Mouse (Mus musculus) liver, embryonic 13.5 days (tissue): ENCODE measurements around the gene Rubcn. TPM values are rescaled to one million over a fixed set of nuclear protein-coding genes. Genes with fewer than 3 reads are reported as not detected.
"Not testable (repeated sequence)": the region's sequence is repeated elsewhere in the genome, so short reads cannot be mapped to it uniquely, and the experiment has no call there.

Experiments used
- ATAC-seq: fragments of 200-750 bp; cut with Nextera tagmentation; 2 replicates; pipeline ENCODE4 v1.8.0; 2017; ENCODE audit warnings: low read depth, mild to moderate bottlenecking, moderate number of reproducible peaks, moderate library complexity
- DNase-seq: peaks from one replicate; pipeline ENCODE4 v3.0.0; 2022
- H3K27ac ChIP-seq: fragments of 300-500 bp; sonication (generic); 2 replicates; pipeline ENCODE4 v1.5.1; 2015; ENCODE audit warnings: moderate library complexity, mild to moderate bottlenecking, inconsistent platforms
- H3K27me3 ChIP-seq: fragments of 300-500 bp; sonication (generic); 2 replicates; pipeline ENCODE4 v1.6.1; 2015; ENCODE audit warnings: mild to moderate bottlenecking, inconsistent platforms
- H3K36me3 ChIP-seq: fragments of 300-500 bp; sonication (generic); 2 replicates; pipeline ENCODE4 v1.6.1; 2015; ENCODE audit warnings: mild to moderate bottlenecking, inconsistent platforms
- H3K4me1 ChIP-seq: fragments of 300-500 bp; sonication (generic); replicated peaks from 2 replicates; pipeline ENCODE4 v1.6.1; 2015; ENCODE audit warnings: inconsistent platforms
- H3K4me2 ChIP-seq: fragments of 300-500 bp; sonication (generic); 2 replicates; pipeline ENCODE4 v1.6.1; 2015; ENCODE audit warnings: inconsistent platforms, mild to moderate bottlenecking, moderate library complexity
- H3K4me3 ChIP-seq: fragments of 300-500 bp; sonication (generic); replicated peaks from 2 replicates; pipeline ENCODE4 v1.5.1; 2015; ENCODE audit warnings: mild to moderate bottlenecking, inconsistent platforms
- H3K9ac ChIP-seq: fragments of 300-500 bp; sonication (generic); 2 replicates; pipeline ENCODE4 v1.6.1; 2015; ENCODE audit warnings: mild to moderate bottlenecking, inconsistent platforms
- H3K9me3 ChIP-seq: fragments of 300-500 bp; sonication (generic); replicated peaks from 2 replicates; pipeline ENCODE4 v1.6.1; 2016; ENCODE audit warnings: inconsistent platforms
- WGBS: fragments of 180-500 bp; shearing (Covaris S2); methylation state at CpG from one replicate; pipeline ENCODE4 v1.1.7; 2015; ENCODE audit not compliant: insufficient replicate concordance; 5-methylcytosine and 5-hydroxymethylcytosine counted together
- polyA plus RNA-seq: library from polyadenylated mRNA; unstranded; fragments of >200 nt; fragmentation: Nextera tagmentation; extraction: Ambion mirVana; gene quantifications from 2 replicates; pipeline ENCODE4 v1.2.1, GENCODE M21; 2015

Gene Rubcn
- polyA plus RNA-seq, 1 experiment from 2014 or later = 4.3 TPM

DNA sequence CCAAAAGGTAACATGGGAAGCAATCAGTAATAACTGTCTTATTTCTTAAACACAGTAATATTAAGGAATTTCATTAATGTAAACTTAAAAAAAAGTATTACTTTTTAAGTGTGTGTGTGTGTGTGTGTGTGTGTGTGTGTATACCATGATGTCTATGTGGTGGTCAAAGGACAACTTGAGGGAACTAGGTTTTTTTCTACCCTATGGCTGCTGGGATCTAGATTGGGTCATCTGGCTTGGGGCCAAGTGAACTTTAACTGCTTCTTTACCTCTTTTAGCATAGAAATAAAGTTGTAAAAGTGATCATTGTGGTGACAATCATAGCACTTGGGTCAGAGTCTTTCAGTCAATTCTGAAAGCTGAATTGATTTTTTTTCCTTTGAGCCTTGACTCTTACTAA, 18.6 kb upstream of the Rubcn start:
- no peak for DNase-seq
- no peak overlapping the region for H3K4me3 ChIP-seq
- no peak for ATAC-seq
- no peak overlapping the region for H3K9ac ChIP-seq
- no peak overlapping the region for H3K27ac ChIP-seq
- peaks cover 3% of the 10 kb centered on the region for H3K4me1 ChIP-seq
- H3K27me3 ChIP-seq = no peaks in the 10 kb centered on the region
- peaks cover 42% of the 10 kb centered on the region for H3K36me3 ChIP-seq
- no peak overlapping the region for H3K4me2 ChIP-seq
- H3K9me3 ChIP-seq = no peaks in the 10 kb centered on the region

DNA sequence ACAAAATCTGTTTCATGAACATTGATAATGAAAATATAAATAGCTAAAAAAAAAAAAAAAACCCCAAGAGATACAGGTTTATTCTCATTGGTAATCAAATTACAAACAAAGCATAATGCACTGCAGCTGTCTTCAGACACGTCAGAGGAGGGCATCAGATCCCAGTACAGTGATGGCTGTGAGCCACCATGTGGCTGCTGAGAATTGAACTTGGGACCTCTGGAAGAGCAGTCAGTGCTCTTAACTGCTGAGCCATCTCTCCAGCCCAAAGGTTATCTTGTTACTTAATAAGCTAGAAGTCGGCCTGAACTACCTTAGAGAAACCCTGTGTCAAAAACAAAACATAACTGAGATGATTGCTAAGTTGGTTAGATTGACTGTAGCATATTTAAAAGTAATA, 12.3 kb upstream of the Rubcn start:
- 53% methylated on average over 2 of the region's 2 CpGs for WGBS
- H3K4me1 ChIP-seq = no peaks in the 10 kb centered on the region
- H3K9me3 ChIP-seq = no peaks in the 10 kb centered on the region
- no peak for DNase-seq
- H3K4me3 ChIP-seq = no peak overlapping the region
- no peaks in the 10 kb centered on the region for H3K27me3 ChIP-seq
- ATAC-seq = no peak
- no peak overlapping the region for H3K4me2 ChIP-seq
- no peak overlapping the region for H3K27ac ChIP-seq
- no peak overlapping the region for H3K9ac ChIP-seq
- H3K36me3 ChIP-seq = peaks cover 31% of the 10 kb centered on the region

DNA sequence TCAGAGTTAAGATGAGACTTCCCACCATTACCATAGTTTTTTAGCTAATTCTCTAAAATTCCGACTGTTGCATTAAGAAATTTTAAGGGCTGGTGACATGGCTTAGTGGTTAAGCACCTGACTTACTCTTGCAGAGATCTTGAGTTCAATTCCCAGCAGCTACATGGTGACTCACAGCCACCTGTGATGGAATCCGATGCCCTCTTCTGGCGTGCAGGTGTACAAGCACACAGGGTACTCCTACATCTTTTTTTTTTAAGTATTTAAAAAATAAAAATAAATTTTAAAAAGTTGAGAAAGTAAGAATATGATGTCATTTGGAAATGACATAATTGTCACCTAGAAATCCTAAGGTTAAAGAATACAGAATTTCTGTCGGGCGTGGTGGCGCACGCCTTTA, 10.4 kb upstream of the Rubcn start:
- Histone ChIP-seq H3K4me1 (no peaks in the 10 kb centered on the region), H3K36me3 (peaks cover 20% of the 10 kb centered on the region), H3K27me3 (no peaks in the 10 kb centered on the region), H3K9ac (no peak overlapping the region), H3K9me3 (no peaks in the 10 kb centered on the region), H3K27ac (no peak overlapping the region), H3K4me3 (no peak overlapping the region), H3K4me2 (no peak overlapping the region)
- ATAC-seq (no peak), DNase-seq (no peak)
- 80% methylated on average over 7 of the region's 7 CpGs for WGBS

DNA sequence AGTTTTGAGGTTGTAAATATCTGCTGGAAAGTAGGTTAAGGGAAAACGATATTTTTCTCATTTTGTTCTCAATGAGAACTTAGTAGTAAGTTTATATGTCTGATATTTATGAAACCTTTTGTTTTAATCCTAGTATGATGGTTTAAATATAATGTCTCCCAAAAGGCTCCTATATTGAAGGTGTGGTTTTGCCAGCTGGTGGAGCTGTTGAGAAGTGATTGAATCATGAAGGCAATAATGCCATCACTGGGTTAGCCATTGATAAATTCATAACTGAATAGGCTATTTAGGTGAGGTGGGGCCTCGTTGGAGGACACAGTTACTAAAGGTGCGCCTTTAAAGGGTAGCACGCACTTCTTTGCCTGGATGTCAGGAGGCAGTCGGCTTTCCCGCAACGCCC, 4.0 kb upstream of the Rubcn start:
- 82% methylated on average over 7 of the region's 7 CpGs for WGBS
- H3K9me3 ChIP-seq = no peaks in the 10 kb centered on the region
- no peak overlapping the region for H3K4me3 ChIP-seq

DNA sequence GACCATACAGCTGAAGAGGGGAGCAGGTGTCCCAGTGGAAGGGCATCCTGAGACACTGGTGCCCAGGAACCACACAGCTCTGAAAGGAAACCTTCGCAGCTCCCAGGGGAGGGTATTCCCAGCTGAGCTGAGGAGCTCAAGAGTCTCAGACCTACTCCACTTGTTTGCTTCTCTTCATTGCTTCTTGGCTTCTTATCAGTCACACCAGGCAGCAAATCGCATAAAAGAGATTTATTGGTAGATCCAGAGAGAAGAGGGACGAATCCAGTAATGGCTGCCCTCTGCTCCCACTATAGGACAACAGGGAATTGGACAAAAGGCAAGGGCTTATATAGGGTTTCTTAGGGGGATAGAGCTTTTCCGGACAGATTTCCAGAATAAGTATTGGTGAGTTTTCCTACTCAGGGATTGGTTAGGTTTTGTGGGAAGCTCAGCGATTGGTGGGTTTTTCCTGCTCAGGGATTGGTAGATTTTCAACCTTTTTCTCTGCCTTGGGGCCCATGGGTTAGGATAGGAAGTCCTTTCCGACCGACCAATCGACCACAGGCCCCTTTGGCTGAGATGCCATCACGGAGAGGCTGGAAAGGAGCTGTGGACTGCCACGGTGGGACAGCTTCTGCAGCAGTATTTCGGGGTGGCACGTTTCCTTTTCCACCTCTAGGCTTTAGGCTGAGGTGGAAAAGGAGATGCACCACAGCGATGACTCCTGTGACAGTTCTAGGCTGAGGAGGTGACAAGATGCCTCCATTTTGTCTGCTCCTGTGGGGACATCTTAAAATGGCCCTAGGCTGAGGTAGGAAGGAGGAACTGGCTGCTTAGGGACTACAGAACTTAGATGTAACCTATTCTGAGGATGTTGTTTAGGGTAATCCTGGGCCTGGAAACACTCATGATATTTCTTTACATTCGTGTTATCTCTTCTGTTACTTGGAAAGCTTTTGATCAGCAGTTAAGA, 1.7 kb upstream of the Rubcn start:
- Histone ChIP-seq H3K27ac (no peak overlapping the region), H3K4me1 (peaks cover 28% of the 10 kb centered on the region), H3K36me3 (no peaks in the 10 kb centered on the region), H3K27me3 (no peaks in the 10 kb centered on the region), H3K9me3 (no peaks in the 10 kb centered on the region), H3K4me2 (peak overlapping the region; percentile 98), H3K4me3 (peak overlapping the region; percentile 80), H3K9ac (peak overlapping the region; percentile 86)
- no peak for DNase-seq
- ATAC-seq = no peak
- WGBS = 66% methylated on average over 14 of the region's 14 CpGs

More for the DNA sequence above, 4.0 kb upstream of the Rubcn start:
- no peak overlapping the region for H3K9ac ChIP-seq
- H3K27ac ChIP-seq = no peak overlapping the region
- DNase-seq = no peak
- H3K27me3 ChIP-seq = no peaks in the 10 kb centered on the region
- H3K4me1 ChIP-seq = peaks cover 28% of the 10 kb centered on the region
- peaks cover 8% of the 10 kb centered on the region; the same call in 1 of the 2 replicates for H3K36me3 ChIP-seq
- ATAC-seq = no peak
- no peak overlapping the region for H3K4me2 ChIP-seq

DNA sequence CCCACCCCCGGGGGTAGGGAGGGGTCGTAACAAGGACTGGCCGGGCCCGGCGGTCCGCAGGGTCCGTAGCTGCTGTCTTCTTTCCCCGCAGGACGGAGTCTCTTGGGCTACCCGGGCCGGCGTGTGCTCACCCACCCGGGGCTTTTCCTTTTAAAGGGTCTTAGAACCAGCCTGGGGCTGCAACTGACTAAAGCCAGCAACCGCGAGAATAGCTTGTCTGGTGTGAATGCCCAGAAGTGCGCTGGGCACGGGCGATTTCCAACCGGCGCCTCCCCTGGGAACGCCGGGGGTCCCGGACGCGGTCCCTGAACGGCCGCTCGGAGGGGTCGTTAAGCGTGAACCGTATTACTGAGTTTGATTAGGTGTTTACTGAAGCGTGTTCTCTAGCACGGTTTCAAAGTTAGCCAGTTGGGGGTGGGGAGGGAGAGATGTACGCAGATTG, 612 bp upstream of the Rubcn start:
- peak; percentile 11; the same call in 1 of the 2 replicates for ATAC-seq
- no peak for DNase-seq
- Histone ChIP-seq H3K4me3 (peak overlapping the region; percentile 80), H3K4me2 (peak overlapping the region; percentile 98), H3K9me3 (no peaks in the 10 kb centered on the region), H3K9ac (peak overlapping the region; percentile 86), H3K4me1 (peaks cover 28% of the 10 kb centered on the region), H3K36me3 (no peaks in the 10 kb centered on the region), H3K27ac (peak overlapping the region; percentile 67), H3K27me3 (no peaks in the 10 kb centered on the region)
- under 1% methylated on average over 31 of the region's 34 CpGs for WGBS

DNA sequence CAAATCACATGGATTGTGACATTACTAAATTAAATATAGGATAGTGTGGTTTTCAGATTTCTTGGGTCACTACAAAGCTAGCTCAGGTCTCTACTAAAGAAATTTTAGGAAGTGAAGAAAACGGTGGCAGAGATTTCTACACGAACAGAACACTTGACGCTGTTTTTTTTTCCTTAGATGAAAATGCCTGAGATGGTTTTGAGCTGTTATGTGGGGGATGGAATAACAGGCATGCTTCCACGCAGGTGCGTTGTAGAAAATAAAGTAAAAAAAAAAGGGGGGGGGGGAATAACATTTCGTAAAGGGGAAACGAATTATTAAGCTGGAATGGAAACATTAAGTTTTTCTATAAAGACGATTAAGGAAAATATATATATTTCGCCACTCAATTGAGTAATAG, 735 bp downstream of the Rubcn start:
- WGBS = 32% methylated on average over 9 of the region's 9 CpGs
- Histone ChIP-seq H3K9ac (peak overlapping the region; percentile 86), H3K36me3 (no peaks in the 10 kb centered on the region), H3K27ac (no peak overlapping the region), H3K27me3 (no peaks in the 10 kb centered on the region), H3K4me2 (peak overlapping the region; percentile 98), H3K4me1 (peaks cover 28% of the 10 kb centered on the region), H3K4me3 (peak overlapping the region; percentile 80), H3K9me3 (no peaks in the 10 kb centered on the region)
- no peak for DNase-seq
- no peak for ATAC-seq

DNA sequence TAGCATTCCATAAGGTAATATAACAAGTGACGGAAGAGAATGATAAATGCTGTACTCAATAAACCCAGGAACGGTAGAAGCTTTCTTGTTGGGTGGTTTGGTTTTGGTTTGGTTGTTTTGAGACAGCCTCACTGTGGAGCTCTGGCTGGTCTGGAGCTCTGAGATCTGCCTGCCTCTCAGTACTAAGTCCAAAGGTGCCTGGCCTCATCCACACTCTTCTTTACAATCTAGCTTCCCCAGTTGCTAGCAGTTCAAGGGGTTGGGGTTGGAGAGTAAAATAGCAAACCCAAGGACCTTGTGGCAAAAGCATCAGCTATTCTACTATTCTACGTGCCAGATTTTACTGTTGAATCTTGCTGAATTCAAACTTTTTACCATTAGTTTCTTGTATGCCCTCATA, 1.7 kb downstream of the Rubcn start:
- H3K27ac ChIP-seq = no peak overlapping the region
- no peaks in the 10 kb centered on the region for H3K36me3 ChIP-seq
- ATAC-seq (no peak), DNase-seq (no peak)
- H3K9ac ChIP-seq = no peak overlapping the region
- peaks cover 28% of the 10 kb centered on the region for H3K4me1 ChIP-seq
- peak overlapping the region; percentile 5; the same call in 1 of the 2 replicates for H3K4me2 ChIP-seq
- no peaks in the 10 kb centered on the region for H3K27me3 ChIP-seq
- H3K4me3 ChIP-seq = no peak overlapping the region
- no peaks in the 10 kb centered on the region for H3K9me3 ChIP-seq
- WGBS = 76% methylated on average over 3 of the region's 3 CpGs

DNA sequence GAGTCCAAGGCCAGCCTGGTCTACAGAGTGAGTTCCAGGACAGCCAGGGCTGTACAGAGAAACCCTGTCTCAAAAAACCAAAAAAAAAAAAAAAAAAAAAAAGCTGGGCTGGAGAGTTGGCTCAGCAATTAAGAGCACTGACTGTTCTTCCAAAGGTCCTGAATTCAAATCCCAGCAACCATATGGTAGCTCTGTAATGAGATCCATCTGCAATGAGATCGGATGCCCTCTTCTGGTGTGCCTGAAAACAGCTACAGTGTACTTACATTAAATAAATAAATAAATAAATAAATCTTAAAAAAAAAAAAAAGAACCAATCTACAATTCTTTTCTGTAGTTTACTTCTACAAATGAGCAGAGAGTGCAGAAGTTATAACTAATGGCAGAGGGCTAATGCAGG, 2.3 kb downstream of the Rubcn start:
- Histone ChIP-seq H3K4me2 (peak overlapping the region; percentile 5; the same call in 1 of the 2 replicates), H3K4me1 (peaks cover 25% of the 10 kb centered on the region)
- H3K9me3 ChIP-seq, H3K36me3 ChIP-seq, ATAC-seq, H3K4me3 ChIP-seq, H3K27ac ChIP-seq, H3K9ac ChIP-seq, H3K27me3 ChIP-seq, DNase-seq: not testable (repeated sequence)
- 48% methylated on average over 1 of the region's 1 CpGs for WGBS

DNA sequence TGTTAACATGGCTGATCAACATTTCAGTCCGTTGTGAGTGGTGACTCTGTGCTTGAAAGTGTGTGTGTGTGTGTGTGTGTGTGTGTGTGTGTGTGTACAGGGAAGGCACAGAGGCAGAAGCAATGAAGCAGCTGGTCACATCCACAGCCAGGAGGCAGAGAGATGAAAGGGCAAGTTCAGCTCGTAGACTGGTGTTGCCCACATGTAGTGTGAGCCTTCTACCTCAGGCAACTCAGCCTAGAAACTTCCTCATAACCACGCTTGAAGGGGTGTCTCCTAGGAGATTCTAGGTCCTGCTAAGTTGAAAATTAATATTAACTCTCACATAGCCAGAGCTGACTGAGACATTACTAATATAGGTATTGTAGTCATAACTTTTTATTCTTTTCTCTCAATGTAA, 4.2 kb downstream of the Rubcn start:
- H3K27ac ChIP-seq = no peak overlapping the region
- H3K4me2 ChIP-seq = no peak overlapping the region
- H3K4me1 ChIP-seq = peaks cover 13% of the 10 kb centered on the region
- H3K36me3 ChIP-seq = no peaks in the 10 kb centered on the region
- 33% methylated on average over 3 of the region's 3 CpGs for WGBS
- H3K9ac ChIP-seq = no peak overlapping the region
- no peak overlapping the region for H3K4me3 ChIP-seq
- 0 out of 2 replicates have a peak, but pooled peaks cover 5% of the 10 kb centered on the region for H3K27me3 ChIP-seq
- no peaks in the 10 kb centered on the region for H3K9me3 ChIP-seq
- DNase-seq = no peak
- no peak for ATAC-seq

DNA sequence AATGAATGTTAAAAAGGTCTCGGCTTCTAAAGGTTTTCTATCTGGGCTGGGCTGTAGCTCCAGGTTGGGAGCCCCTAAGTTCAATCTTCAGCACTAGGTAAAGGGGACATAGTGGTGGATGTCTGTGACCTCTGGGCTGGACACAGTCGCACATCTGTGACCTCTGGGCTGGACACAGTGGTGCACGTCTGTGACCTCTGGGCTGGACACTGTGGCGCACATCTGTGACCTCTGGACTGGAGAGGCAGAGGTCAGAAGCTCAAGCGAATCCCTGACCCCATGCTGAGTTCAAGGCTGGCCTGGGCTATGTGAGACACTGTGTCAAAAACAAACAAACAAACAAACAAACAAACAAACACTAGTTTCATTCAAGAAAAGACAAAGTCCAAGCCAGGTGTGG, 7.3 kb downstream of the Rubcn start:
- H3K4me1 ChIP-seq = peaks cover 19% of the 10 kb centered on the region
- DNase-seq = no peak

More for the DNA sequence above, 7.3 kb downstream of the Rubcn start:
- Histone ChIP-seq H3K36me3 (no peaks in the 10 kb centered on the region), H3K27me3 (0 out of 2 replicates have a peak, but pooled peaks cover 5% of the 10 kb centered on the region), H3K9me3 (no peaks in the 10 kb centered on the region), H3K27ac (no peak overlapping the region), H3K4me2 (no peak overlapping the region), H3K4me3 (no peak overlapping the region), H3K9ac (no peak overlapping the region)
- 52% methylated on average over 5 of the region's 5 CpGs for WGBS
- ATAC-seq = no peak
